Mouse (Mus musculus) neural tube, embryonic 11.5 days (tissue): ENCODE data around the gene Mypn. TPM values are rescaled to one million over a fixed set of nuclear protein-coding genes. Genes with fewer than 3 reads are reported as not detected.

Source experiments
- ATAC-seq: fragments of 200-750 bp; cut with Nextera tagmentation; 2 replicates; pipeline ENCODE4 v1.8.0; 2017; ENCODE audit warnings: moderate number of reproducible peaks, mild to moderate bottlenecking, moderate TSS enrichment, moderate library complexity; ENCODE audit not compliant: insufficient read depth, low FRiP score, low TSS enrichment
- DNase-seq: peaks from one replicate; pipeline ENCODE4 v3.0.0-alpha.2; 2015; ENCODE audit warnings: low spot score
- H3K27ac ChIP-seq: fragments of 300-500 bp; sonication (generic); 2 replicates; pipeline ENCODE4 v1.5.1; 2014; ENCODE audit warnings: low read depth, mild to moderate bottlenecking, low read length
- H3K27me3 ChIP-seq: fragments of 300-500 bp; sonication (generic); 2 replicates; pipeline ENCODE4 v1.6.1; 2014; ENCODE audit warnings: mild to moderate bottlenecking, low read length, mixed read lengths; ENCODE audit not compliant: control insufficient read depth, insufficient read depth
- H3K36me3 ChIP-seq: fragments of 300-500 bp; sonication (generic); 2 replicates; pipeline ENCODE4 v1.6.1; 2014; ENCODE audit warnings: mild to moderate bottlenecking, low read length, moderate library complexity, mixed read lengths; ENCODE audit not compliant: control insufficient read depth, insufficient read depth
- H3K4me1 ChIP-seq: fragments of 300-500 bp; sonication (generic); 2 replicates; pipeline ENCODE4 v1.6.1; 2014; ENCODE audit warnings: low read length, mixed read lengths; ENCODE audit not compliant: control insufficient read depth, insufficient read depth
- H3K4me2 ChIP-seq: fragments of 300-500 bp; sonication (generic); 2 replicates; pipeline ENCODE4 v1.6.1; 2014; ENCODE audit warnings: low read depth, mild to moderate bottlenecking, moderate library complexity
- H3K4me3 ChIP-seq: fragments of 300-500 bp; sonication (generic); 2 replicates; pipeline ENCODE4 v1.5.1; 2014; ENCODE audit warnings: low read depth, low read length
- H3K9ac ChIP-seq: fragments of 300-500 bp; sonication (generic); 2 replicates; pipeline ENCODE4 v1.6.1; 2014; ENCODE audit warnings: mild to moderate bottlenecking, low read length
- H3K9me3 ChIP-seq: fragments of 300-500 bp; sonication (generic); 2 replicates; pipeline ENCODE4 v1.6.1; 2016; ENCODE audit warnings: low read length; ENCODE audit not compliant: control insufficient read depth
- WGBS: fragments of 180-500 bp; shearing (Covaris S2); extraction: QIAGEN DNeasy Blood & Tissue Kit; methylation state at CpG from one replicate; pipeline ENCODE4 v1.1.7; 2014; 5-methylcytosine and 5-hydroxymethylcytosine counted together
- polyA plus RNA-seq: library from polyadenylated mRNA; unstranded; fragments of >200 nt; fragmentation: Nextera tagmentation; extraction: Ambion mirVana; gene quantifications from 2 replicates; pipeline ENCODE4 v1.2.1, GENCODE M21; 2014

Mypn gene
- polyA plus RNA-seq, 1 experiment from 2014 or later, result 0.90 TPM

- Histone ChIP-seq H3K27me3 (no peaks in the 10 kb centered on the region), H3K4me3 (no peak overlapping the region), H3K9me3 (no peaks in the 10 kb centered on the region), H3K4me1 (no peaks in the 10 kb centered on the region), H3K9ac (no peak overlapping the region), H3K36me3 (no peaks in the 10 kb centered on the region), H3K4me2 (no peak overlapping the region), H3K27ac (no peak overlapping the region)
- ATAC-seq (no peak), DNase-seq (no peak)
- 88% methylated on average over 7 of the region's 7 CpGs for WGBS
Measured at GRCm38 (mm10) chr10:63230266-63230665, 26.5 kb upstream of the Mypn start.

GRCm38 (mm10) chr10:63224341-63224740 is 20.6 kb upstream of the Mypn start:
- Histone ChIP-seq H3K4me1 (no peaks in the 10 kb centered on the region), H3K36me3 (no peaks in the 10 kb centered on the region), H3K4me3 (no peak overlapping the region), H3K9ac (no peak overlapping the region), H3K4me2 (no peak overlapping the region), H3K27ac (no peak overlapping the region), H3K27me3 (no peaks in the 10 kb centered on the region), H3K9me3 (no peaks in the 10 kb centered on the region)
- DNase-seq (no peak), ATAC-seq (no peak)
- WGBS, result 84% methylated on average over 12 of the region's 12 CpGs

GRCm38 (mm10) chr10:63221081-63221783 is 17.5 kb upstream of the Mypn start:
- DNase-seq, result no peak
- Histone ChIP-seq H3K4me3 (no peak overlapping the region), H3K4me1 (no peaks in the 10 kb centered on the region), H3K9ac (no peak overlapping the region), H3K9me3 (no peaks in the 10 kb centered on the region), H3K27me3 (no peaks in the 10 kb centered on the region), H3K36me3 (no peaks in the 10 kb centered on the region), H3K4me2 (no peak overlapping the region), H3K27ac (no peak overlapping the region)
- no peak for ATAC-seq
- 73% methylated on average over 7 of the region's 7 CpGs for WGBS

GRCm38 (mm10) chr10:63208871-63209270 is 5.1 kb upstream of the Mypn start:
- no peak overlapping the region for H3K4me2 ChIP-seq
- WGBS, result 66% methylated on average over 6 of the region's 6 CpGs
- no peaks in the 10 kb centered on the region for H3K4me1 ChIP-seq
- H3K9me3 ChIP-seq, result no peaks in the 10 kb centered on the region
- no peak for DNase-seq
- H3K27ac ChIP-seq, result no peak overlapping the region
- H3K4me3 ChIP-seq, result no peak overlapping the region
- no peak overlapping the region for H3K9ac ChIP-seq
- H3K27me3 ChIP-seq, result no peaks in the 10 kb centered on the region
- H3K36me3 ChIP-seq, result no peaks in the 10 kb centered on the region
- ATAC-seq, result no peak

GRCm38 (mm10) chr10:63203002-63203401 is 750 bp downstream of the Mypn start:
- no peaks in the 10 kb centered on the region for H3K4me1 ChIP-seq
- WGBS, result 87% methylated on average over 3 of the region's 3 CpGs

GRCm38 (mm10) chr10:63201534-63201933 is 2.2 kb downstream of the Mypn start:
- WGBS, result 79% methylated on average over 8 of the region's 8 CpGs
- Histone ChIP-seq H3K36me3 (no peaks in the 10 kb centered on the region), H3K4me3 (no peak overlapping the region), H3K4me2 (no peak overlapping the region), H3K4me1 (no peaks in the 10 kb centered on the region), H3K27ac (no peak overlapping the region), H3K9me3 (no peaks in the 10 kb centered on the region), H3K9ac (no peak overlapping the region), H3K27me3 (no peaks in the 10 kb centered on the region)
- DNase-seq (no peak), ATAC-seq (no peak)

More at GRCm38 (mm10) chr10:63203002-63203401, 750 bp downstream of the Mypn start:
- DNase-seq (no peak), ATAC-seq (no peak)
- no peak overlapping the region for H3K9ac ChIP-seq
- no peaks in the 10 kb centered on the region for H3K27me3 ChIP-seq
- no peaks in the 10 kb centered on the region for H3K9me3 ChIP-seq
- H3K36me3 ChIP-seq, result no peaks in the 10 kb centered on the region
- H3K4me3 ChIP-seq, result no peak overlapping the region
- H3K4me2 ChIP-seq, result no peak overlapping the region
- no peak overlapping the region for H3K27ac ChIP-seq

- no peak overlapping the region for H3K4me2 ChIP-seq
- DNase-seq (no peak), ATAC-seq (no peak)
- H3K9ac ChIP-seq, result no peak overlapping the region
- 92% methylated on average over 4 of the region's 4 CpGs for WGBS
- no peak overlapping the region for H3K27ac ChIP-seq
- no peaks in the 10 kb centered on the region for H3K4me1 ChIP-seq
- no peaks in the 10 kb centered on the region for H3K9me3 ChIP-seq
- H3K4me3 ChIP-seq, result no peak overlapping the region
- no peaks in the 10 kb centered on the region for H3K27me3 ChIP-seq
- no peaks in the 10 kb centered on the region for H3K36me3 ChIP-seq
Measured at GRCm38 (mm10) chr10:63199008-63199407, 4.7 kb downstream of the Mypn start.

GRCm38 (mm10) chr10:63192736-63193135 is 11.0 kb downstream of the Mypn start:
- H3K4me3 ChIP-seq, result no peak overlapping the region
- H3K36me3 ChIP-seq, result no peaks in the 10 kb centered on the region
- DNase-seq (no peak), ATAC-seq (no peak)
- no peaks in the 10 kb centered on the region for H3K27me3 ChIP-seq
- no peak overlapping the region for H3K4me2 ChIP-seq
- no peaks in the 10 kb centered on the region for H3K4me1 ChIP-seq
- no peak overlapping the region for H3K27ac ChIP-seq
- H3K9ac ChIP-seq, result no peak overlapping the region
- WGBS, result 86% methylated on average over 14 of the region's 14 CpGs
- no peaks in the 10 kb centered on the region for H3K9me3 ChIP-seq

- H3K27ac ChIP-seq, result no peak overlapping the region
- no peaks in the 10 kb centered on the region for H3K9me3 ChIP-seq
- ATAC-seq (no peak), DNase-seq (no peak)
- no peaks in the 10 kb centered on the region for H3K27me3 ChIP-seq
- no peaks in the 10 kb centered on the region for H3K36me3 ChIP-seq
- no peaks in the 10 kb centered on the region for H3K4me1 ChIP-seq
- no peak overlapping the region for H3K4me2 ChIP-seq
- WGBS, result 71% methylated on average over 18 of the region's 18 CpGs
- H3K9ac ChIP-seq, result no peak overlapping the region
- no peak overlapping the region for H3K4me3 ChIP-seq
Measured at GRCm38 (mm10) chr10:63192276-63192675, 11.5 kb downstream of the Mypn start.
